In genomic region chr1:89942395-89942976, GRCm38 (mm10) we compare ENCODE assay signal across 8 mouse cellular contexts. TPM values are rescaled to one million over a fixed set of nuclear protein-coding genes. Genes with fewer than 3 reads are reported as not detected.
DNase-seq lines count a peak whose midpoint lies in the region; ATAC-seq and TF ChIP-seq lines count a peak whose summit lies in the region.

No protein-coding gene starts in this region.

- H3K27ac ChIP-seq in heart, embryonic 14.5 days (replicated peaks in 1 of 2; ENCODE audit: control insufficient read depth in 1 of 2, insufficient read depth in 1 of 2, low read depth in 2 of 2, low read length in 2 of 2), result no peak overlapping the region
- H3K27ac ChIP-seq in bone marrow macrophage, adult 2 months (ENCODE audit: insufficient read depth, low read depth, low read length), result no peak overlapping the region
- H3K27ac ChIP-seq in forebrain, postnatal 0 days (ENCODE audit: low read depth, low read length), result no peak overlapping the region
- H3K27ac ChIP-seq in midbrain, embryonic 10.5 days (replicated peaks), result no peak overlapping the region
- no peak overlapping the region for H3K27ac ChIP-seq in left cerebral cortex, adult 2 months

- no peak overlapping the region for H3K9ac ChIP-seq in heart, embryonic 14.5 days (ENCODE audit: low read length)
- H3K9ac ChIP-seq in forebrain, postnatal 0 days, result no peak overlapping the region

- H3K4me3 ChIP-seq in heart, embryonic 14.5 days (ENCODE audit: control insufficient read depth in 1 of 2, insufficient read depth in 1 of 2, low read depth in 1 of 2, low read length in 2 of 2), result peak overlapping the region; percentile 26 to 38; a peak in 3 of 4 replicates
- peak overlapping the region; percentile 54; the same call in 1 of the 2 replicates for H3K4me3 ChIP-seq in bone marrow macrophage, adult 2 months (ENCODE audit: insufficient read depth, low read length)
- peak overlapping the region; percentile 24 for H3K4me3 ChIP-seq in forebrain, postnatal 0 days (ENCODE audit: low read depth, low read length)
- peak overlapping the region; percentile 59 for H3K4me3 ChIP-seq in midbrain, embryonic 10.5 days
- H3K4me3 ChIP-seq in left cerebral cortex, adult 2 months, result no peak overlapping the region

- ATAC-seq in heart, embryonic 14.5 days (ENCODE audit: insufficient number of reproducible peaks, insufficient read depth, low FRiP score, low read depth), result no peak
- ATAC-seq in forebrain, postnatal 0 days, result no peak

- 6% methylated on average over 15 of the region's 15 CpGs for WGBS in heart, embryonic 14.5 days
- 2% methylated on average over 15 of the region's 15 CpGs for WGBS in forebrain, postnatal 0 days
- 2% methylated on average over 15 of the region's 15 CpGs for WGBS in midbrain, embryonic 10.5 days

- peaks cover 83% of the 10 kb centered on the region for H3K27me3 ChIP-seq in heart, embryonic 14.5 days (ENCODE audit: control insufficient read depth, insufficient read depth, low read length)
- H3K27me3 ChIP-seq in forebrain, postnatal 0 days (ENCODE audit: insufficient read depth, low read length), result peaks cover 81% of the 10 kb centered on the region
- peaks cover 96% of the 10 kb centered on the region for H3K27me3 ChIP-seq in midbrain, embryonic 10.5 days (ENCODE audit: low read depth, poor library complexity, severe bottlenecking)

- TF ChIP-seq CTCF in bone marrow macrophage, adult 2 months (IDR thresholded peaks at IDR 0.05; ENCODE audit: low read depth, low read length), result no peak
- TF ChIP-seq CTCF in forebrain, postnatal 0 days (IDR thresholded peaks at IDR 0.05; ENCODE audit: low read depth), result no peak
- TF ChIP-seq CTCF in left cerebral cortex, adult 2 months (IDR thresholded peaks at IDR 0.05), result no peak

- no peaks in the 10 kb centered on the region for H3K36me3 ChIP-seq in heart, embryonic 14.5 days (ENCODE audit: control insufficient read depth, insufficient read depth, low read length)
- H3K36me3 ChIP-seq in forebrain, postnatal 0 days (ENCODE audit: insufficient read depth), result no peaks in the 10 kb centered on the region
- no peaks in the 10 kb centered on the region for H3K36me3 ChIP-seq in midbrain, embryonic 10.5 days

- no peak for TF ChIP-seq POLR2A in bone marrow macrophage, adult 2 months (IDR thresholded peaks at IDR 0.05; ENCODE audit: borderline replicate concordance, low read depth, low read length)

- H3K4me2 ChIP-seq in heart, embryonic 14.5 days (ENCODE audit: low read length), result peak overlapping the region; percentile 66
- peak overlapping the region; percentile 30; the same call in 1 of the 2 replicates for H3K4me2 ChIP-seq in forebrain, postnatal 0 days (ENCODE audit: low read depth)

- peaks cover 4 to 11% of the 10 kb centered on the region in 2 experiments; a peak in 3 of 4 replicates for H3K4me1 ChIP-seq in heart, embryonic 14.5 days (ENCODE audit: control insufficient read depth in 2 of 2, insufficient read depth in 2 of 2, low read length in 2 of 2)
- H3K4me1 ChIP-seq in bone marrow macrophage, adult 2 months (ENCODE audit: control insufficient read depth, insufficient read depth, low read length), result peaks cover 8% of the 10 kb centered on the region; the same call in 1 of the 2 replicates
- H3K4me1 ChIP-seq in forebrain, postnatal 0 days (ENCODE audit: insufficient read depth), result no peaks in the 10 kb centered on the region
- H3K4me1 ChIP-seq in midbrain, embryonic 10.5 days, result peaks cover 36% of the 10 kb centered on the region

- no peaks in the 10 kb centered on the region for H3K9me3 ChIP-seq in heart, embryonic 14.5 days (ENCODE audit: control insufficient read depth, low read length)
- H3K9me3 ChIP-seq in forebrain, postnatal 0 days (ENCODE audit: low read length), result no peaks in the 10 kb centered on the region
- H3K9me3 ChIP-seq in midbrain, embryonic 10.5 days (replicated peaks), result no peaks in the 10 kb centered on the region

- intact Hi-C loops in left cerebral cortex, adult 2 months (cut with DNase I), result loop anchor here (2.0 to 5.0 kb wide), 2 partner anchors 80 to 274 kb away; no protein-coding TSS in a partner anchor

- DNase-seq in heart, adult 8-10 months (ENCODE audit: low spot score), result no peak
- peak; percentile 65 for DNase-seq in forebrain, postnatal 0 days
- DNase-seq in midbrain, embryonic 10.5 days (ENCODE audit: low spot score), result no peak
- no peak for DNase-seq in embryo, embryonic 9.5 days (ENCODE audit: extremely low spot score)
- no peak for DNase-seq in kidney, postnatal 25 days
- DNase-seq in left cerebral cortex, adult 2 months (ENCODE audit: extremely low spot score in 1 of 2, low spot score in 2 of 2), result no peak

RNA-seq across cellular contexts. Expression of gene Gbx2, which starts 11.5 kb away (rescaled TPM):
- 0.12 and 0.27 TPM in 2 replicates for polyA plus RNA-seq in heart, embryonic 14.5 days (2014; fragmentation: Nextera tagmentation; extraction: Ambion mirVana)
- total RNA-seq in heart, adult 8-10 months (2022), result under 1 TPM in 1 of 4 experiments, not detected in 3; 0.22 TPM
- not detected in 2 replicates for polyA plus RNA-seq in bone marrow macrophage, adult 2 months (2012; ENCODE audit: insufficient read depth, insufficient read length, missing spikeins)
- total RNA-seq in forebrain, postnatal 0 days (2014; rRNA removed), result 9.2 and 14.4 TPM in 2 replicates
- polyA plus RNA-seq in forebrain, postnatal 0 days (2015; fragmentation: Nextera tagmentation; extraction: Ambion mirVana), result 9.1 and 21.2 TPM in 2 replicates
- polyA plus RNA-seq in midbrain, embryonic 10.5 days (2016; fragmentation: Nextera tagmentation; extraction: Ambion mirVana), result 3.6 and 4.6 TPM in 2 replicates
- total RNA-seq in left cerebral cortex, adult 2 months (2021), result under 1 TPM; 0.25 to 0.56 TPM
